Mouse (Mus musculus) embryonic fibroblast, embryonic 13.5 days (primary cell): ENCODE data around the gene Lrch1.

Experiments
- CTCF ChIP-seq: IDR thresholded peaks from 2 replicates; pipeline ENCODE4 v1.5.1; 2011; ENCODE audit warnings: mild to moderate bottlenecking, control low read depth, low read length, moderate library complexity, borderline replicate concordance; ENCODE audit not compliant: insufficient read depth
- POLR2A ChIP-seq: IDR thresholded peaks from 2 replicates; pipeline ENCODE4 v1.6.1; 2011; ENCODE audit warnings: low read depth, mild to moderate bottlenecking, control low read depth, low read length, moderate library complexity

DNA sequence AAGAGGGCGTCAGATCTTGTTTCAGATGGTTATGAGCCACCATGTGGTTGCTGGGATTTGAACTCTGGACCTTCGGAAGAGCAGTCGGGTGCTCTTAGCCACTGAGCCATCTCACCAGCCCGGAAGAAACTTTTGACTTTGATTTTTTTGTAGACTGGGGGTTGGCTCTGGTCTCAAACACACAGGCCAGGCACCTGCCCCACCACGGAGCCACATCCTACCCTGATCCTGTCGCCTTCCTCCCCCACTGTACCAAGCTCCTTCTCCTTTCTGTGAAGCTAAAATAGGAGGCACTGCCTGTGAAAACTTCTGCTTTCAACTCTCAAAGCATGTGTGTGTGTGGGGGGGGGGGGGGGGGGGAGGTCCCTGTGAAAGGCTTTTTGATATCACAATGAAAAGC, 39.4 kb downstream of the Lrch1 start:
- TF ChIP-seq CTCF (no peak), POLR2A (no peak)
